ENCODE assay signal across 15 mouse cellular contexts in genomic region chr2:13514949-13515348, GRCm38 (mm10). TPM values are rescaled to one million over a fixed set of nuclear protein-coding genes. Genes with fewer than 3 reads are reported as not detected.
"Had no signal": no experiment of that assay in that cellular context is flagged by ENCODE, and none has a peak within 500 bp of the region (broad histone marks: within the 10 kb centered on the region; RNA-seq: fewer than 3 reads in every experiment).

No protein-coding gene starts in this region.

- DNase-seq: kidney, adult 8-10 months; kidney, postnatal 36 days; lung, adult 18-20 months; midbrain, embryonic 14.5 days; retina, postnatal 1 day; right cerebral cortex, postnatal 4 days; spleen, adult 18-20 months; thymus, postnatal 36 days had no signal

- H3K4me3 ChIP-seq: layer of hippocampus, adult 2 months; limb, embryonic 15.5 days; myocyte; neural tube, embryonic 15.5 days had no signal

- H3K4me1 ChIP-seq: limb, embryonic 15.5 days; neural tube, embryonic 15.5 days had no signal

- H3K27ac ChIP-seq: layer of hippocampus, adult 2 months; limb, embryonic 15.5 days; liver, embryonic 14.5 days; neural tube, embryonic 15.5 days had no signal

- H3K27me3 ChIP-seq: limb, embryonic 15.5 days; neural tube, embryonic 15.5 days had no signal

RNA-seq across cellular contexts. Expression of gene Cubn, which starts 23.3 kb away (rescaled TPM):
- total RNA-seq: megakaryocyte-erythroid progenitor cell, adult 5-6 weeks had no signal
- polyA plus RNA-seq: thymus, postnatal 0 days had no signal
